Mouse (Mus musculus) heart, embryonic 16.5 days (tissue): ENCODE data around the gene Samd8. TPM values are rescaled to one million over a fixed set of nuclear protein-coding genes. Genes with fewer than 3 reads are reported as not detected.
A peak's percentile ranks its signal among the peaks of the same experiment; 100 is the strongest.

Source experiments
- ATAC-seq: fragments of 200-750 bp; cut with Nextera tagmentation; replicated peaks from 2 replicates; pipeline ENCODE4 v1.8.0; 2017; ENCODE audit warnings: moderate number of reproducible peaks; ENCODE audit not compliant: insufficient read depth, low FRiP score; ENCODE audit errors: extremely low read depth
- H3K27ac ChIP-seq: fragments of 300-500 bp; sonication (generic); 2 replicates; pipeline ENCODE4 v1.5.1; 2014; ENCODE audit warnings: mild to moderate bottlenecking, low read length, control low read depth, moderate library complexity
- H3K27me3 ChIP-seq: fragments of 300-500 bp; sonication (generic); 2 replicates; pipeline ENCODE4 v1.6.1; 2014; ENCODE audit warnings: low read length, mixed read lengths; ENCODE audit not compliant: control insufficient read depth, insufficient read depth
- H3K36me3 ChIP-seq: fragments of 300-500 bp; sonication (generic); 2 replicates; pipeline ENCODE4 v1.6.1; 2014; ENCODE audit not compliant: control insufficient read depth, insufficient read depth
- H3K4me1 ChIP-seq: fragments of 300-500 bp; sonication (generic); 2 replicates; pipeline ENCODE4 v1.6.1; 2014; ENCODE audit warnings: low read length, mixed read lengths; ENCODE audit not compliant: control insufficient read depth, insufficient read depth
- H3K4me2 ChIP-seq: fragments of 300-500 bp; sonication (generic); 2 replicates; pipeline ENCODE4 v1.6.1; 2014; ENCODE audit warnings: low read depth, mild to moderate bottlenecking, control low read depth, low read length
- H3K4me3 ChIP-seq: fragments of 300-500 bp; sonication (generic); 2 replicates; pipeline ENCODE4 v1.5.1; 2014; ENCODE audit warnings: mild to moderate bottlenecking, control low read depth, low read length
- H3K9ac ChIP-seq: fragments of 300-500 bp; sonication (generic); 2 replicates; pipeline ENCODE4 v1.6.1; 2014; ENCODE audit warnings: low read length, control low read depth
- H3K9me3 ChIP-seq: fragments of 300-500 bp; sonication (generic); replicated peaks from 2 replicates; pipeline ENCODE4 v1.6.1; 2016; ENCODE audit warnings: low read length; ENCODE audit not compliant: control insufficient read depth
- WGBS: fragments of 180-500 bp; shearing (Covaris S2); extraction: QIAGEN DNeasy Blood & Tissue Kit; methylation state at CpG from one replicate; pipeline ENCODE4 v1.1.7; 2014; 5-methylcytosine and 5-hydroxymethylcytosine counted together
- polyA plus RNA-seq: library from polyadenylated mRNA; unstranded; fragments of >200 nt; fragmentation: Nextera tagmentation; extraction: Ambion mirVana; gene quantifications from 2 replicates; pipeline ENCODE4 v1.2.1, GENCODE M21; 2015

The Samd8 gene
- polyA plus RNA-seq, 1 experiment from 2014 or later: 9.1 TPM

DNA sequence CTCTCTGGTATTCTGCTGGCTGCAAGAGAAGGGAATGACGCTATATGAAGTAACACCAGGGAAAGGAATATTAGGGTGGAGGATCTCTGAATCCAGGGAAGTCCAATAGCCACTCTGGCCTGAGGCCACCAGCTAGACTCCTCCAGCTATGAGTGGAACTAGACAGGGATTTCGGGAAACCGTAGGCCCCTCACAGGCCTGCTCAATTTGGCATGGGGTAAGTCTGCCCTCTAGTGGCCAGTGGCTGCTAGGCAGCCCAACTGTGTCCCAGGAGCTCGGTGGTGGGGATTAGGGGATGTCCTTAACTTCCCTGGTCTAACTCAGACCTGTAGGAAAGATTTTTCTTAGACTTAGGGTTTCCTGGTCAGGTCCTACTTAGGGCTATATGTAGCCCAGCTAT, 8.5 kb upstream of the Samd8 start:
- H3K36me3 ChIP-seq: no peaks in the 10 kb centered on the region
- H3K27ac ChIP-seq: no peak overlapping the region
- peak; percentile 58; the same call in 1 of the 2 replicates for ATAC-seq
- H3K4me3 ChIP-seq: no peak overlapping the region
- no peak overlapping the region; the same call in 1 of the 2 replicates for H3K9ac ChIP-seq
- H3K4me1 ChIP-seq: no peaks in the 10 kb centered on the region
- 20% methylated on average over 4 of the region's 4 CpGs for WGBS
- no peaks in the 10 kb centered on the region; the same call in 1 of the 2 replicates for H3K27me3 ChIP-seq
- H3K4me2 ChIP-seq: no peak overlapping the region
- H3K9me3 ChIP-seq: no peaks in the 10 kb centered on the region

DNA sequence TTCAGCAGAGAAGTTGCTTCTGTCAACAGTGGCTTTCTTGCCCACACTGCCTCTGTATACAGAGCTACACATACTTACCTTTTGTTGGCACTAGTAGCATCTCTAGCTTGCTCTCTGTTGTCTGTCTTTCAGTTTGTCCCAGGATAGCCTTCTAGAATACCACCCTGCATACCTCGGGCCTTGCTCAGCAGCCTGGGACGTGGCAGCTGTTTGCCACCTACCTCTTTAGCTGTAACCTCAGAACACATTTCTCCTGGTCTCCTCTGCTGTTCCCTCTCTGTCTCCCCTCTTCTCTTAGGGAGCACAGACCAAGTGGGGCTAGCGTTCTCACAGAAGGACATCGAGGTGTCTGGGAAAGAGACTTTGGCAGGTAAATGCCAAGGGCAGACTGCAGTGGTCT, 7.9 kb upstream of the Samd8 start:
- Histone ChIP-seq H3K9ac (no peak overlapping the region), H3K9me3 (no peaks in the 10 kb centered on the region), H3K4me3 (no peak overlapping the region), H3K27me3 (no peaks in the 10 kb centered on the region; the same call in 1 of the 2 replicates), H3K36me3 (no peaks in the 10 kb centered on the region), H3K4me2 (no peak overlapping the region), H3K27ac (no peak overlapping the region), H3K4me1 (no peaks in the 10 kb centered on the region)
- no peak for ATAC-seq
- 84% methylated on average over 4 of the region's 4 CpGs for WGBS

DNA sequence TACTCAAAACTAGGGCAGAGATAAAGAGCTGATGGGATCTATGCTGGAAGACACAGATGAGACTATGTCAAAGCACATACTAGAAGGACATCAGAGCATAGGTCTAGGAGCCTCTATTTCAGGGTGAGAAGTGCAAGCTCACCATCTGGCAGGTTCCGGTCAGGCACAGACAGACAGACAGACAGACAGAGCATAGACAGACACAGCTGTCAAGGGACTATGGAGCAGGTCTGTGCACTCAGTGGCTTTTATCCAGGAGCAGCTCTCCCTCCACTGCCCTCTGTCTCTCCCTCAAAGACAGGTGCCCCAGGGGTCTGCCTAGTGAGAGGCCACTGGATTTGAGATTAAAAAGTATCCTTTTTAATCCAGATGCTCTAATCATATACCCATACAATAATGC, 6.2 kb upstream of the Samd8 start:
- WGBS: 63% methylated on average over 1 of the region's 1 CpGs

DNA sequence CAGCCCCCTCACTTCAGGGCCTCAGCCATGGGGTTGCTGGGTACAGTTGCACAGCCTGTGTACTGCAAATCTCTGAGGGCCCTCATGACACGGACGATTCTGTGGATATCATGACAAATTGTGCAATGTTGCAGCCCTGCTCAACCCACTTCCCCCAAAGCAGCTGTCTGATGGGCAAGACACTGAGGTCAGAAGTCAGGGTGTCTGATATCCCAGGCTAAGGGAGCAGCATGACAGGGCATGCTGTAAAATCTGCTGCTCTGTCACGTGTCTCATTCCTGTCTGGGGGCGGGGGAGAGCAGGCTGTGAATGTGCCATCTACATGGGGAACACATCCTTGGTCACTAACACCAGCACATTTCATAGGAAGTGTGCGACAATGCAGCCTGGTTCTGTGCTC, 5.2 kb upstream of the Samd8 start:
- no peaks in the 10 kb centered on the region for H3K36me3 ChIP-seq
- 59% methylated on average over 5 of the region's 5 CpGs for WGBS

More for the DNA sequence above, 6.2 kb upstream of the Samd8 start:
- Histone ChIP-seq H3K36me3 (no peaks in the 10 kb centered on the region), H3K9ac (no peak overlapping the region), H3K4me3 (no peak overlapping the region), H3K4me2 (no peak overlapping the region), H3K4me1 (no peaks in the 10 kb centered on the region), H3K27ac (no peak overlapping the region), H3K9me3 (no peaks in the 10 kb centered on the region), H3K27me3 (no peaks in the 10 kb centered on the region; the same call in 1 of the 2 replicates)
- ATAC-seq: no peak

DNA sequence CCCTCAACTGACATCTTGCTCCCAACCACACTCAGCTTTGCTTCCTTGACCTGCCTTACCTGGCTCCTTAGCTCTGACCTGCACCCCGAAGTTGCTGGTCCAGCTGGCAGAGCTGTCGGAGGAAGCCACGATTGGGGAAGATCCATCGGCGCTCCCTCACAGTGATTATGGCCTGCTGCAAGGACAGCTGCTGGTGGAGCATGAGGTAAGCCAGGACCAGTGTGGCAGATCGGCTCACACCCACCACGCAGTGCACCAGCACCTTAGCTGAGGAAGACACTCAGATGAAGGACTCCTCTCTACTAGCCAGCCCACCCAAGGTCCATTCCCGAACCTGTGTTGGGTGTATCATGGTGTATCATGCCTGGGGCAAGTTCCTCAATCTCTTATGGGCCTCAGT, 4.1 kb upstream of the Samd8 start:
- H3K9ac ChIP-seq: no peak overlapping the region
- no peak for ATAC-seq
- H3K4me3 ChIP-seq: no peak overlapping the region
- H3K27ac ChIP-seq: no peak overlapping the region
- H3K4me2 ChIP-seq: no peak overlapping the region
- H3K27me3 ChIP-seq: no peaks in the 10 kb centered on the region; the same call in 1 of the 2 replicates
- H3K9me3 ChIP-seq: no peaks in the 10 kb centered on the region
- H3K4me1 ChIP-seq: no peaks in the 10 kb centered on the region
- no peaks in the 10 kb centered on the region for H3K36me3 ChIP-seq
- WGBS: 87% methylated on average over 8 of the region's 8 CpGs

More for the DNA sequence above, 5.2 kb upstream of the Samd8 start:
- Histone ChIP-seq H3K27ac (no peak overlapping the region), H3K4me1 (no peaks in the 10 kb centered on the region), H3K9me3 (no peaks in the 10 kb centered on the region), H3K4me2 (no peak overlapping the region), H3K27me3 (no peaks in the 10 kb centered on the region; the same call in 1 of the 2 replicates), H3K9ac (no peak overlapping the region), H3K4me3 (no peak overlapping the region)
- ATAC-seq: no peak

DNA sequence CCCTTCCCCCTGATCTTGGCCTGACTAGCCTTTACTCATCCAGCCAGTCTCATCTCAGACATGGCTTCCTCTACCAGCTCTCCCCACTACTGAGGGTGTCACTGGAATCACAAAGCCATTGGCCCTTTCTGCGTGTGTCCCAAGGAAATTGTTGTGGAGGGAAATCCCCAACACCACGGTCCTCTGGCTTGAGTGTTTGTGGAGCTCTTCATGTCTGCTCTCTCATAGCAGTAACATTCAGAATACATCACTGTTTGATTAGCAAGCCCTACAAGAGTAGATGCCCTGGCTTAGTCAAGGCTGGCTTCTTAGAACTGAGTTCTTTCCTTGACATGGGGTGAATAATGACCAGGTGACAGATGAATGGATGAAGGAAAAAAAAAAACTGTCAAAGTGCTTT, 3.5 kb upstream of the Samd8 start:
- ATAC-seq: no peak

DNA sequence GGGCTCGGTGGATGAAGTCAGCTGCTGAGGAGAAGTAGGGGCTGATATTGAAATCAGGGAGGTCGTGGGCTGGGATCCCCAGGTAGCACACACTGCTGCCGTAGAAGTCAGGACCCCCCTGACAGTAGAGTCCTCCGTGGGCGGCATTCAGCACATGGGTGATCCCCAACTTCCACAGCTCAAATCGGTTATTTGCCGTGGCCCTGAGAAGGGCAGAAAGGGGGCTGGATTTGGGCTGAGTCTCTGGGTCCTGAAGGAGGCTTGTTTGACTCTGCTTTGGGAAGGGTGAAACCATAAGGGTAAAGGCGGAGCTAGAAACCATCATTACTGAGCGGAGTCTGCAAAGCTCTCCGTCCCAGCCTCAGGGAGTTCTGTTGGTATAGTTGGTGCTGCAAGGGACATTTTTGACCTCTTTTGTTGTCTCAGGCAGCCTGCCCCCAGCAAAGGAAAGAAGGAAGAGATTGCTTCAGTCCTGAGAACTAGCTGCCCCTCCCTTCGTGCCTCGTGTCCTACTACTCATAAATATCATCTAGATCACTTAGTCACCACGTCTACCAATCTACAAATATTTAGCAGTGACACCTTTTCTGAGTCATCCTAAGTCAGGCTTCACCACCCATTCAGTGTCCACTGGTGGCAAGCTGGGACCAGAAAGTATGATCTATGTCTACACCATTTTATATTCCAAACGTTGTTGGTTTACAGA, 2.7 kb upstream of the Samd8 start:
- 66% methylated on average over 14 of the region's 14 CpGs for WGBS
- ATAC-seq: no peak

More for the DNA sequence above, 3.5 kb upstream of the Samd8 start:
- peaks cover 4% of the 10 kb centered on the region for H3K4me1 ChIP-seq
- no peak overlapping the region for H3K4me3 ChIP-seq
- 72% methylated on average over 2 of the region's 2 CpGs for WGBS
- no peak overlapping the region for H3K9ac ChIP-seq
- no peaks in the 10 kb centered on the region; the same call in 1 of the 2 replicates for H3K27me3 ChIP-seq
- no peaks in the 10 kb centered on the region for H3K9me3 ChIP-seq
- H3K27ac ChIP-seq: no peak overlapping the region
- H3K4me2 ChIP-seq: no peak overlapping the region
- H3K36me3 ChIP-seq: no peaks in the 10 kb centered on the region

DNA sequence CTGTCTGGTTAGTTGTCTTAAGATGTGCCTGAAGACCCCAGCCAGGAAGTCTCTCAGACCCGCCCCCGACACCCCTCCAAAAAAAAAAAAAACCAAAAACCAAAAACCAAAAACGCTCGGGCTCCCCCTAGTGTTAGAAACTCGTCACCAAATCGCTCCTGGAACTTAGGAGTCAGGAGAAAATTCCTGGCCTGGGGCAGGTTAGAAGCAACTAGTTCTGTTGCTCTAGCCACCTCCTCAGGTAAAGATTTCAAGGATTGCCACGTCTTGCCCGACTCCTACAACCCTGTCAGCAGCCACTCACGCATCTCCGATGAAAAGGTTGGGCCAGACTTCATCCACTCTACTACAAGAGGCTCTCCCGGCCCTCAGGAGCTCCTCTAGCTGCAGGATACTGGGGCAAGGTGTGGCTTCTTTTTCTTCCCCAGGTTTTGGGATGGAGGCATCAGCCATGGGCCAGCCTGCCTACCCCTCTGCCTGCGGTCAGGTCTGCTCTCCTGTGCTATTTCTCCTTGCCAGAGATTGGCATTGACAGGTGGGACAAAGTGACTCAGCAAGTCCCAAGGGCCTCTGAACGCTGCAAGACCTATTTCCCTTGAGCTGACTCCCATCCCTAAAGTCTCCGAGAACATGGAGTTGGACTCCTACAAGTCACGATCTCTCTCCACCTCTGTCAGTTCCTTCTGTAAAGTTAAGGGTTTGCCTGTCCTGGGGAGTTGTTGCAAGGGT, 2.0 kb upstream of the Samd8 start:
- Histone ChIP-seq H3K4me1 (peaks cover 10% of the 10 kb centered on the region), H3K9me3 (no peaks in the 10 kb centered on the region), H3K4me2 (no peak overlapping the region), H3K9ac (no peak overlapping the region), H3K4me3 (no peak overlapping the region), H3K36me3 (no peaks in the 10 kb centered on the region), H3K27me3 (no peaks in the 10 kb centered on the region; the same call in 1 of the 2 replicates), H3K27ac (no peak overlapping the region)
- no peak for ATAC-seq
- WGBS: 37% methylated on average over 15 of the region's 15 CpGs

More for the DNA sequence above, 2.7 kb upstream of the Samd8 start:
- peaks cover 8% of the 10 kb centered on the region for H3K4me1 ChIP-seq
- no peak overlapping the region for H3K9ac ChIP-seq
- no peaks in the 10 kb centered on the region; the same call in 1 of the 2 replicates for H3K27me3 ChIP-seq
- no peaks in the 10 kb centered on the region for H3K9me3 ChIP-seq
- H3K4me3 ChIP-seq: no peak overlapping the region
- H3K27ac ChIP-seq: no peak overlapping the region
- no peaks in the 10 kb centered on the region for H3K36me3 ChIP-seq
- no peak overlapping the region for H3K4me2 ChIP-seq
